Mouse (Mus musculus) midbrain, postnatal 0 days (tissue): ENCODE data around the gene Sspn. TPM values are rescaled to one million over a fixed set of nuclear protein-coding genes. Genes with fewer than 3 reads are reported as not detected.
A peak's percentile ranks its signal among the peaks of the same experiment; 100 is the strongest.

Source experiments
- ATAC-seq: fragments of 200-750 bp; cut with Nextera tagmentation; 2 replicates; pipeline ENCODE4 v1.8.0; 2017; ENCODE audit warnings: moderate number of reproducible peaks, mild to moderate bottlenecking, moderate TSS enrichment, moderate library complexity; ENCODE audit not compliant: low FRiP score
- DNase-seq: peaks from one replicate; pipeline ENCODE4 v3.0.0-alpha.2; 2015; ENCODE audit warnings: low spot score
- H3K27ac ChIP-seq: fragments of 300-500 bp; sonication (generic); 2 replicates; pipeline ENCODE4 v1.5.1; 2014; ENCODE audit warnings: low read depth, mild to moderate bottlenecking, low read length, mixed read lengths
- H3K27me3 ChIP-seq: fragments of 300-500 bp; sonication (generic); 2 replicates; pipeline ENCODE4 v1.6.1; 2014; ENCODE audit warnings: low read length, control low read depth, mixed read lengths; ENCODE audit not compliant: insufficient read depth
- H3K36me3 ChIP-seq: fragments of 300-500 bp; sonication (generic); 2 replicates; pipeline ENCODE4 v1.6.1; 2014; ENCODE audit warnings: low read length, control low read depth, mixed read lengths; ENCODE audit not compliant: insufficient read depth
- H3K4me1 ChIP-seq: fragments of 300-500 bp; sonication (generic); 2 replicates; pipeline ENCODE4 v1.6.1; 2014; ENCODE audit warnings: mild to moderate bottlenecking, control low read depth, antibody characterized with exemption, low read length, mixed read lengths; ENCODE audit not compliant: insufficient read depth
- H3K4me2 ChIP-seq: fragments of 300-500 bp; sonication (generic); 2 replicates; pipeline ENCODE4 v1.6.1; 2014; ENCODE audit warnings: low read depth, mild to moderate bottlenecking, low read length, mixed read lengths; ENCODE audit not compliant: poor library complexity, severe bottlenecking
- H3K4me3 ChIP-seq: fragments of 300-500 bp; sonication (generic); 2 replicates; pipeline ENCODE4 v1.5.1; 2014; ENCODE audit warnings: low read depth, mild to moderate bottlenecking, low read length, moderate library complexity
- H3K9ac ChIP-seq: fragments of 300-500 bp; sonication (generic); replicated peaks from 2 replicates; pipeline ENCODE4 v1.6.1; 2014; ENCODE audit warnings: mild to moderate bottlenecking, low read length, moderate library complexity, mixed read lengths; ENCODE audit not compliant: poor library complexity, severe bottlenecking
- H3K9me3 ChIP-seq: fragments of 300-500 bp; sonication (generic); 2 replicates; pipeline ENCODE4 v1.6.1; 2016; ENCODE audit warnings: low read length, control low read depth
- CTCF ChIP-seq: IDR thresholded peaks from 2 replicates; pipeline ENCODE4 v1.5.1; 2016; ENCODE audit warnings: antibody characterized with exemption, mild to moderate bottlenecking
- WGBS: fragments of 180-500 bp; shearing (Covaris S2); extraction: QIAGEN DNeasy Blood & Tissue Kit; methylation state at CpG from one replicate; pipeline ENCODE4 v1.1.7; 2014; 5-methylcytosine and 5-hydroxymethylcytosine counted together
- polyA plus RNA-seq: library from polyadenylated mRNA; unstranded; fragments of >200 nt; fragmentation: Nextera tagmentation; extraction: Ambion mirVana; gene quantifications from 2 replicates; pipeline ENCODE4 v1.2.1, GENCODE M21; 2015
- total RNA-seq: library from RNA; depleted of rRNA; stranded (reverse); fragments of >200 nt; gene quantifications from 2 replicates; pipeline ENCODE4 v1.2.3, GENCODE M21; 2014

Sspn gene
- total and polyA plus RNA-seq, 2 experiments from 2014 or later, result 5.7 to 6.1 TPM

DNA sequence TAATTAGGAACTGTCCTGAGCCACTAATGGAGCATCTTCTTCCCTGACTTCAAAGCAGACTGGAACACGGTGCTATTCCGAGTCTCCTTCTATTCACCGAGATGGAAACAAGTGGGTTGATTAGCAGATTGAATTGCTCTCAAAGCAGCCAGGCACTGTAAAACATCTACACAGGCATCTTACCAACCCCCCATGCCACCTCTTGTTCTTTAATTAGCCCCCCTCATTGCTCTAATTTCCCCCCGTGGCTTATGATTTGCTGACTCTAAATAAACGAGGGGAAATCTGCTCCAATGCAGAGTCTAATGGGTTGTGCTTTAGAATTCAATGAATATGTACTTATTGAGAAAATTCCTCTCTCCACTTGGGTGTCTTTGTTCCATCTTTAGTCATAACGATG, 15.0 kb upstream of the Sspn start:
- no peak for DNase-seq
- peaks cover 3% of the 10 kb centered on the region; the same call in 1 of the 2 replicates for H3K27me3 ChIP-seq
- H3K9ac ChIP-seq, result no peak overlapping the region
- no peaks in the 10 kb centered on the region for H3K4me1 ChIP-seq
- no peaks in the 10 kb centered on the region for H3K36me3 ChIP-seq
- no peak overlapping the region for H3K4me2 ChIP-seq
- no peak overlapping the region for H3K27ac ChIP-seq
- no peak for ATAC-seq
- H3K4me3 ChIP-seq, result no peak overlapping the region
- 60% methylated on average over 6 of the region's 6 CpGs for WGBS
- TF ChIP-seq CTCF, result no peak
- H3K9me3 ChIP-seq, result no peaks in the 10 kb centered on the region

DNA sequence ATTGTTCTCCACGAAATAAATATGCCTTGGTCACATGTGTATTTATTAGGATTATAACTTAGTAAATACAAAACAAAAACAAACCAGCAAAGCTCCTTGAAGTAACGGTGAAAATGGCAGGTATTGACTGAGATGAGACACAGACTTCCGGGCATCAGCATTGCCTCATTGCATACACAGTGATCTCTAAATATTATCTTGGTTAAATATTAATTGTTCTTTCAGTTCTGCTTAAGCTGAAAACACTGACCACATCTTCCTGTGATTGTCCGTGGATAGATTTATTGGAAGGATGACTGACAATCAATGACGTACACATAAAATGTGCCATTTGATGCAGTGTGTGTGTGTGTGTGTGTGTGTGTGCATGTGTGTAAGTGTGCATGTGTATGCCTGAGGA, 13.2 kb upstream of the Sspn start:
- H3K27me3 ChIP-seq, result peaks cover 3% of the 10 kb centered on the region; the same call in 1 of the 2 replicates
- H3K27ac ChIP-seq, result no peak overlapping the region
- WGBS, result 86% methylated on average over 5 of the region's 5 CpGs
- no peak for ATAC-seq
- no peak overlapping the region for H3K4me3 ChIP-seq
- no peak overlapping the region for H3K9ac ChIP-seq
- no peak for DNase-seq
- no peaks in the 10 kb centered on the region for H3K9me3 ChIP-seq
- no peaks in the 10 kb centered on the region for H3K36me3 ChIP-seq
- H3K4me2 ChIP-seq, result no peak overlapping the region
- no peaks in the 10 kb centered on the region for H3K4me1 ChIP-seq
- no peak for TF ChIP-seq CTCF

DNA sequence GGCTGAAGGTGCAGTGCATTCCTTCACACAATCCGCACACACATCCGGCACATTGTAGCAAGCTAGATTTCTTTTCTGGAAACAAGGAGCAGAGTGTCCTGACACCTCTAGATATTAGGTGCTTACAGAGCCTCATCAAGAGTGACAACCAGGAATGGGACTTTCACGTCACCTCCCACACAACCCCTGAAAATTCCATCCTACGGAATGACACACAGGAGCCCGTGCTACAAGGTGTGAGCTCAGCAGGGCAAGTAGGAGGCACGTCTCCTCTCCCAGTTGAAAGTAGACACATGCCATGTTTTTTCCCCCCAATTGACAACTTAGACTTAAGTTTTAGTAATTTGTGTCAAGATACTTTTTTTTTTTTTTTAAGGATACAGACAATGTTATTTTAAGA, 7.8 kb upstream of the Sspn start:
- Histone ChIP-seq H3K36me3 (no peaks in the 10 kb centered on the region), H3K4me1 (no peaks in the 10 kb centered on the region), H3K9me3 (no peaks in the 10 kb centered on the region), H3K9ac (no peak overlapping the region), H3K4me3 (no peak overlapping the region), H3K27me3 (no peaks in the 10 kb centered on the region), H3K27ac (no peak overlapping the region), H3K4me2 (no peak overlapping the region)
- no peak for ATAC-seq
- no peak for DNase-seq
- 93% methylated on average over 6 of the region's 6 CpGs for WGBS
- TF ChIP-seq CTCF, result no peak

DNA sequence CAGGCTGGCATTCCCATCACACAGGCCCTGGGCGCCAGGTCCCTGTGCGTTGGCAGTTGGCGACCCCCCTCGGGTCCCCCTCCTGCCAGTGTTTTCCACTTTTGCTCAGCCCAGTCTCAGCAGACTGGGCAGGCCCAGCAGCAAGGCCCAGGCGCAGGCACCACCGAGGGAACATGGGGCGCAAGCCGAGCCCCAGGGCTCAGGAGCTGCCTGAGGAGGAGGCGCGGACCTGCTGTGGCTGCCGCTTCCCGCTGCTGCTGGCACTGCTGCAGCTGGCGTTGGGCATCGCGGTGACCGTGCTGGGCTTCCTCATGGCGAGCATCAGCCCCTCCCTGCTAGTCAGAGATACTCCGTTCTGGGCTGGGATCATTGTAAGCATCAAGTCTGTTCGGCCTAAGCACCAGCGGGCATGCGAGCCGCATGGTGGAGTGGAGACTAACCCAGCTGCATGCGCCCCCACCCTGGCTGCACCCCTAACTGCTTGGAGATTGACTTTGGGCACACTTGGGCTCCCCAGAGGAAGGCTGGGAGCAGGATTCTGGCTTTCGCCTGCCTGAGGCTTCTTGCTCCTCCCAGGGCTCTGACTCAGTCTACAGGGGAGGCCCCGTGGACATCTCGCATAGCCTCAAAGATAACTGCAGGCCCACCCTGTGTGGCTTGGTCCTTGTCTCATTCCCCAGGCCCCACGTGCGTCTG, 2.7 kb downstream of the Sspn start:
- TF ChIP-seq CTCF, result no peak
- H3K27me3 ChIP-seq, result no peaks in the 10 kb centered on the region
- H3K4me3 ChIP-seq, result peak overlapping the region; percentile 32
- no peaks in the 10 kb centered on the region for H3K9me3 ChIP-seq
- no peaks in the 10 kb centered on the region for H3K36me3 ChIP-seq
- WGBS, result 3% methylated on average over 28 of the region's 28 CpGs
- peak overlapping the region; percentile 66 for H3K9ac ChIP-seq
- peaks cover 5% of the 10 kb centered on the region for H3K4me1 ChIP-seq
- peak overlapping the region; percentile 54 for H3K4me2 ChIP-seq
- H3K27ac ChIP-seq, result peak overlapping the region; percentile 73
- peak; percentile 95 for ATAC-seq
- DNase-seq, result peak; percentile 89

DNA sequence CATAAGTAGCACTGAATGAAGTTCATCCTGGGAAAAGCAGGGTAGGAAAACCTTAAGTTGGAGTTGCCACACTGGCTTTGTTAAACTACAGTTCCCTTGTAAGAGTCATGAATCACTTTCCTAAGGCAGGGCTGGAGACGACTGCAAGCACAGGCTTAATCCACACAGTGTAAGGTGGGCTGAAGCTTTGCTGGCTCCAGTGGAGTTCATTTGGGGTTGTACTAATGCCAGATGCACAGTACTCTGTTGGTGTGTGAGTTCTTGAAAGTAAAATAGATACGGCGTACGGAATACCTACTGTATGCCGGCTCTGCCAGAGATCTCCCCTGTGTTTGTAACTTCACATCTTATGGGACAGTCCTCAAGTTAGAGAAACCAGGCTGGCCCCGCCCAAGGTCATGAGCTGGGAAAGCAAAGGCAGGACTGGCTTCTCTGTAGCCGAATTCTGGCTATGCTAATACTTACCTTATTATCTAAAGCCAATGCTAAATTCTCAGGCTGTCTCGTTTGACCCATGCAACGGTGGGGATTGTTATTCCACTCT, 3.3 kb downstream of the Sspn start:
- no peak for TF ChIP-seq CTCF
- peak overlapping the region; percentile 66 for H3K9ac ChIP-seq
- H3K27me3 ChIP-seq, result no peaks in the 10 kb centered on the region
- peak; percentile 6 for DNase-seq
- H3K27ac ChIP-seq, result peak overlapping the region; percentile 73
- H3K4me3 ChIP-seq, result peak overlapping the region; percentile 32
- WGBS, result 65% methylated on average over 9 of the region's 9 CpGs
- peak; percentile 57; the same call in 1 of the 2 replicates for ATAC-seq
- H3K36me3 ChIP-seq, result no peaks in the 10 kb centered on the region
- H3K4me1 ChIP-seq, result peaks cover 5% of the 10 kb centered on the region
- no peaks in the 10 kb centered on the region for H3K9me3 ChIP-seq
- H3K4me2 ChIP-seq, result peak overlapping the region; percentile 54

DNA sequence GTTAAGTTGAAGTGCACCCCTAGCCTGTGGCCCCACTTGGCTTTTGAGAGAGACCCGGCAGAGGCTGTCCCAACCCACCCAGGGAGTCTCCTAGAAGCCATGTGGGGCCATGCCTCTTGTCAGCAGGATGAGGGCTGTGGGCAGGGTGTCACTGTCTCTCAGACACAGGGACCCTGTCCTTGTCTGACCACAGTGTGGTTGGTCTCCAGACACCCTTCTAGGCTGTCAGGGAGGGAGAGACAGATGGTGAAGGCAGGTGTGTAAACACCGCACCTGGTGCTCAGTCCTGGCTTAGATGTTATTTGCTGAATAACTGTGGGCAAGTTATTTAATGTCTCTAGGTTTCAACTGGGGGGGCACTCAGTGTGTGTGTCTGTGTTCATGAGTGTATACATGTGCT, 4.5 kb downstream of the Sspn start:
- Histone ChIP-seq H3K9me3 (no peaks in the 10 kb centered on the region), H3K27ac (no peak overlapping the region), H3K36me3 (no peaks in the 10 kb centered on the region), H3K4me2 (no peak overlapping the region), H3K9ac (no peak overlapping the region), H3K4me1 (peaks cover 5% of the 10 kb centered on the region), H3K27me3 (no peaks in the 10 kb centered on the region), H3K4me3 (no peak overlapping the region)
- ATAC-seq (no peak), DNase-seq (no peak)
- TF ChIP-seq CTCF, result no peak
- WGBS, result 76% methylated on average over 2 of the region's 2 CpGs
